Mouse (Mus musculus): ENCODE measurements at regions not wholly inside any gene's neighbourhood (a gene's known extent, or its start where the extent isn't known, plus 50 kb on each side); places are given as distances from the start of the nearest gene placed in this dataset.
"Not testable (repeated sequence)": the region's sequence is repeated elsewhere in the genome, so short reads cannot be mapped to it uniquely, and the experiment has no call there.

DNA sequence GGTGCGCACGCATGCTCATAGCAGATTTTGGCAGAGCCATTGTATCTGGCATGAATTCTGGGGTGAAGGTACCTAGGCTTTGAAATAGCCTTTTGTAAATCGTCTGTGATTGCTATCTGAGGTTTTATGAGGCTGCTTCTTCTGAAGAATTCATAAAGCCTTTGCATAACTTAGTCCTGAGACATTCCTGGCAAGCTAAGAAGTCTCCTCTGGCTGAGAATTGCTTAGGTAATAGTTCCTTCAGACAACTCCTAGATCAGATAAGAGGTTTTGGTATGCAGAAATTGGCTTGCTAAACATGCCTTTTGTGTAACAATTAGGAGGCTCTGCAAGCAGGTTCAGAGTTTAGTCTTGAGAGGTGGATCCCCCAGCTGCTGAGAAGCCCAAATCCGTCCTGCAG is 82.7 kb downstream of the Pmp22 start:
- in situ Hi-C loops (cut with MboI; ENCODE audit: low pct_unique_long_range_greater_than_20kb in 1 of 2, low sequenced_read_pairs in 2 of 2, unreplicated experiment in 1 of 2): no loop called here

DNA sequence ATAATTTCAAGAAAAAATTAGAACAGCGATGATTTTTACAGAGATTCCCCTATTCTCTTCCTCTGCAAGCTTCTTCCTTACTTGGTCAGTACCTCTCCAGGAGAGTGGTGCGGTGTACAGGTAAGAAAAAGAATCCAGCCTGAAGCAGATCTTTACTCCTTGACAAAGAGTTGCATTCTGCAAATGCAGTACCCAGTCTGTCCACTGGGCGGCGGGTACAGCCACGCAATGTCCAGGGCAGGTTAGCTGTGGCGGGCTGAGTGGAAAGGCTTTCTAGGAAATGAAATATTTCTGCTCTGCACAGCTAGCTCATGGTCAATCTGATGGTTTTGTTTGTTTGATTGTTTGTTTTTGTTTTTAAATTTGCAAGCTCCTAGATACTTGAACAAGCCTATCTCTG is 84.3 kb downstream of the Pmp22 start:
- in situ Hi-C loops (cut with MboI; ENCODE audit: low pct_unique_long_range_greater_than_20kb in 1 of 2, low sequenced_read_pairs in 2 of 2, unreplicated experiment in 1 of 2): no loop called here

DNA sequence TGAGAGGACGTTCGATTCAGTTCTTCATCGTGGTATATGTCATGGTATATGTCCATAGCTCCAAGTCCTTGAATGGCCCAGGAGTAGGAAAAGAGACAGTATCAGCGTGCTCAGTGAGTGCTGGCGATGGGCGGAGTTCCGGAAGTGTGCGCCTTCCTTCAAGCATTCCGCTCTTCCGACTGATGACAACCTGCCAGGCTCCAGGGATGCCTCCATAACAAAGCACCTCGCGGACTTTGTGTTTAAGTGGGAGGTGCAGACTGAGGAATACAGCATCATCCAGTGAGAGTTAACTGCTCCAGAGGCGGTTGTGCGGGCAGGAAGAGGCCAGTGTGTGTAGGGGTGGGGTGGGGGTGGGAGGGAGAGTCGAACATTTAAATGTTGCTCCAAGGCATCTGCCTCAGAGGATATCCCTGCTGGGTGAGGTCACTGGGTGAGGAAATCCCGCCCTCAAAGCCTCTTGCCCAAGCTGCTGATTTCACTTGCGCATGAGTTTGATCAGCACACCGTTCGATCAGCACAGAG is 85.2 kb downstream of the Pmp22 start:
- in situ Hi-C loops (cut with MboI; ENCODE audit: low pct_unique_long_range_greater_than_20kb in 1 of 2, low sequenced_read_pairs in 2 of 2, unreplicated experiment in 1 of 2): no loop called here

DNA sequence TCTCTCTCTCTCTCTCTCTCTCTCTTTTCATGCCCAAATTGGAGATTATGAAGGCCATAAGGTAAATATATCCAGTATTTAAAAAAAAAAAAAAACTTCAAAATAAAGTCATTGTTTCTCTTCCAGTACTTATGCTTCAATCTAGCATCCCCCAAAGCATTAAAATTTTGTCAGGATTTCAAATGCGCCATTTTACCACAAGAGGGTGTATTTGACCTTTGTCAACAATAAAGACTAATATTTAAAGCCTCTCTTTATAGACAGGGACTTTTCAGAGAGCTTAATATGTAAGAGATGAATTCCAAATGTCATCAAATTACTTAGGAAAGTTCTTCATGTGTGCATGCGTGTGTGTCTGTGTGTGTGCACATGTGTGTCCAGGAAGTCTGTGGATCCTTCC is 87.2 kb downstream of the Pmp22 start:
- in situ Hi-C loops (cut with MboI; ENCODE audit: low pct_unique_long_range_greater_than_20kb in 1 of 2, low sequenced_read_pairs in 2 of 2, unreplicated experiment in 1 of 2): no loop called here

DNA sequence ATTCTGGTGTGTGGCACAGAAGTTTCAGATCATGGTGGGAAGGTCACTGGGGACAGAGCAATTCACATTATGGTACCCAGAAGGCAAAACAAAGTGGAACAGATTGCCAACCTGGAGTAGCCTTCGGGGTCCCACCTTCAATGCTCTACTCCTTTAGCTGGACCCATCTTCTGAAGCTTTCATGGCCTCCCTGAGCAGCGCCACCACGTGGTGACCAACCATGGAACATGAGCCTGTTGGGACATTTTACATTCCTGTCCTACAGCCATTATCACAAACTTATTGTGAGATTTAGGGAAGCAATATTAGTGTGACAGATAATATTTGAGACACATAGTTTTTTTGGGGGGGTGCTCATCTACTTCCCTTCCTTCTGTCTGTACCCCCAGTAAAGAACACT is 88.3 kb downstream of the Pmp22 start:
- in situ Hi-C loops (cut with MboI; ENCODE audit: low pct_unique_long_range_greater_than_20kb in 1 of 2, low sequenced_read_pairs in 2 of 2, unreplicated experiment in 1 of 2): no loop called here

DNA sequence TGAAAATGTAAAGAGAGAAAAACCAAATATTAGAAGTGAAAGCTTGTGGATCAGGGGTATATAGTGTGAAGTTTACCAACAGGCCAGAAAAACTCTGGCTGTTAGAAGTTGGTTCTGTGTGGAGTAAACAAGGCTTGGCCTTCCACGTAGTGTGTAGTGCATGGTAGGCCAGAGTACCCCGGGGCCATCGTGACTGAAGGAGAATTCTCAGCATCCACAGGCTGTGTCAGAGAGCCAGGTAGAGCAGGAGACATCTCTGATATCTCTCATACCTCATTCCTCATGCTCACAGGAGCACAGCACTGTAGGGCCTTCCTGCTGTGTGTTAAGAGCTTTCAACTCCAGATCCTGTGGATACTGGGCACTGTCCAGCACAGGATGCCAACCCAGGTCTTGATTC is 97.7 kb downstream of the Pmp22 start:
- in situ Hi-C loops (cut with MboI; ENCODE audit: low pct_unique_long_range_greater_than_20kb in 1 of 2, low sequenced_read_pairs in 2 of 2, unreplicated experiment in 1 of 2): no loop called here

DNA sequence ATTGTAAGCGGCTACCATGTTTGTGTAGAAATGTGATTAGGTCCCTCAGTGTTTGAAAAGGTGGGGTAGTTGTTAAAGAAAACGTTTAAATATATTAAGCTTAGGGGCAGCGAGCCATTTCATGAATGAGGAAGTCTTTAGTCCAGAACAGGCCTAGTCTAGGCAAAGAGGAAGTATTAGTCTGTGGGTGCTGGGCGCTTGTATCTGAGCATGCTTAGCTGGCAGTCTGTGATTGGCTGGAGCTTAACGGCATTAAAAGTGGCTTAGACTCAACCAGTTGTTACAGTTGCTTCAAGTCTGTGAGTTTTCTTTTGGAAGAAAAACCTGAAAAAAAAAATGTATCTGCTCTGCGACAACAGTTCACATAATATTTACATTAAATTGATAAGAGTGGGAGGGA is 102.0 kb downstream of the Pmp22 start:
- in situ Hi-C loops (cut with MboI; ENCODE audit: low pct_unique_long_range_greater_than_20kb in 1 of 2, low sequenced_read_pairs in 2 of 2, unreplicated experiment in 1 of 2): no loop called here

DNA sequence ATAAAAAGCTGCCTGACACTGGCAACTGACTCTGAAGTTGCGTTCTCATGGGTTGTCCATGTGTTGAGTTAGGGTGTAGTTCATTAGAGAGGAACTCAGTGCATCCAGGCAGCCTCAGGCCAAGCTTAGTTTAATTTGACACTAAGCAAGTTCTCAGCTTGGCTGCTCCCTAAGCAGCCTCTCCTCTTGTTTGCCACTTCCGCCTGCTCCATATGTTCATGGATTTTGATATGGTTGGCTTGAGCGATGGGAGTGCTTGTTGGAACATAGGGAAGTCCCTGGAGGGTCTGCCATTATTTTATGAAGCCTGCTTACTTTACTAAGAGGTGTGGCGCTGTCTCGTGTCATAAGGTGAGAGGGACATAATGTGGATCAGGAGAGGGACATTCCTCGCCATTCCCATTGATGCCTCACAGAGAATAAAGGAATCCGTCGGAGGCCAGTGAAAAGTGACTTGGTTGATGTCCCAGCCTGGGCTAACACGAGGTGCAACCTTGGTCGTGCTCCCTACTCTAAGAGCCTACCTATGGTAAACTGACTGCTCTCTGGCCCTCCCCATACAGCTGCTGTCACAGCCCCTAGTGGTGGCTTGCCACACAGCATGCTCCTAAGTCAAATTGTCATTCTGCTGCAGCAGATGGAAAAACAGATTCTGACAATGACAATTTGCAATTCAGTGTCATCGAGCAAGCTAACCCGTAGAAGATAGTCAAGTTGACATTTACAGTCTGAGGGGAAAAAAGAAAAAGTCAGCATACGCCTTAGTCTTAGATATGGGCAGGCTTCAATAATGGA is 104.6 kb downstream of the Pmp22 start:
- in situ Hi-C loops (cut with MboI; ENCODE audit: low pct_unique_long_range_greater_than_20kb in 1 of 2, low sequenced_read_pairs in 2 of 2, unreplicated experiment in 1 of 2): no loop called here

DNA sequence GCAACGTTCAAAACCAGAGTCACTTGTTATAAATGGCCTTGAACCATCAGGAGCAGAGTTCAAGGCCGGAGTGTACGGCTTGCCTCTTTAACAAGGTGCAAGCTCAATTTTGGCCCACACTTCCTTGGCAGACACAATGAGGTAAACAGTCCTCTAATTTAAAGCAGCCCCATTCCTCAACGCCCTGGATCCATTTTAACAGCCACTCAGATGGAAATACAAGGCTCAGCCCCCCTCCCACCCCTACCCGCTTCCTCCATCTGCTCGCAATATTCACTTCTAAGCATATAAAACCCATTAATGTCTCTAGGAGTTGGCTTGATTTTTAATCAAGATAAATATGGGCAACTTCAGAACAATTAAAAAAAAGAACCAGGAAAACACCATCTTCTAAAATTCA is 105.7 kb downstream of the Pmp22 start:
- in situ Hi-C loops (cut with MboI; ENCODE audit: low pct_unique_long_range_greater_than_20kb in 1 of 2, low sequenced_read_pairs in 2 of 2, unreplicated experiment in 1 of 2): no loop called here

DNA sequence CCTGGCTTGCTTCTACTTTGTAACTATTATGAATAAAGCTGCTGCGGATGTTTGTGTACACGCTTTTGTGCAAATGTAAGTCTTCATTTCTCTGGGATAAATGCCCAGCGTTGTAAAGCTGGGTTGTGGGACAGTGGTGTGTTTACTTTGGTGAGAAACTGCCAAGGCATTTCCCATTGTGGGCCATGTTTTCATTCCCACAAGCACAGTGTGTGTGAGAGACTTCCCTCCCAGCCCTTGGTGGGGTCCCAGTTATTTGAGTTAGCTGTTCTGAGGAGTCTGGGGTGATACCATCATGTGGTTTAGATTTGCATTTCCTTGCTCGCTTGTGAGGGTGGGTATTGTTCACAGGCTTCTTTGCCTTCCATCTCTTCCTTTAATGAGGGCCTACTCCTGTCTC is 109.9 kb downstream of the Pmp22 start:
- in situ Hi-C loops (cut with MboI; ENCODE audit: low pct_unique_long_range_greater_than_20kb in 1 of 2, low sequenced_read_pairs in 2 of 2, unreplicated experiment in 1 of 2): no loop called here

DNA sequence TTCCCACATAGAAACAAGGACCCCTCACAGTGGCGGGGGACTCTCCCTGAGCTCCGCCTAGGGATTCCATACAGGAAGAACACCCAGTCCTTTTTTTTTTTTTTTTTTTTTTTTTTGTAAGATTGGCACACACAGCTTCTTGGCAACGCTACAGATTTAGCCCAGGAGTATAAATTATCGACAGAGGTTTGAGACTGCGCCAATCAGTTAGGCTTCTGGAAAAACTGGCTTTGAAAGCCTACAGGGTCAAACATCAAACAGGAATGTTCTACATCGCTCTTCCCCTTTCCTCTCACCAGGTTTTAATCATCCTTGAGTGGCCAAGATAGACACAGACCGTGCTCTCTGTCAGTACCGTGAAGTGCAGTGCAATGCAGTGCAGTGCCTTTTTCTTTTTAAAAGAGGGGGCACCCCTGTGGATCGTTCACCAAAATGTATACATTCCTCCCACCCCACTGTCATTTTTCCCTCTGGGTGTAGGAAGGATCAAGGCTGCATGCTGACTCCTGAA is 115.2 kb downstream of the Pmp22 start:
- in situ Hi-C loops (cut with MboI; ENCODE audit: low pct_unique_long_range_greater_than_20kb in 1 of 2, low sequenced_read_pairs in 2 of 2, unreplicated experiment in 1 of 2): no loop called here

DNA sequence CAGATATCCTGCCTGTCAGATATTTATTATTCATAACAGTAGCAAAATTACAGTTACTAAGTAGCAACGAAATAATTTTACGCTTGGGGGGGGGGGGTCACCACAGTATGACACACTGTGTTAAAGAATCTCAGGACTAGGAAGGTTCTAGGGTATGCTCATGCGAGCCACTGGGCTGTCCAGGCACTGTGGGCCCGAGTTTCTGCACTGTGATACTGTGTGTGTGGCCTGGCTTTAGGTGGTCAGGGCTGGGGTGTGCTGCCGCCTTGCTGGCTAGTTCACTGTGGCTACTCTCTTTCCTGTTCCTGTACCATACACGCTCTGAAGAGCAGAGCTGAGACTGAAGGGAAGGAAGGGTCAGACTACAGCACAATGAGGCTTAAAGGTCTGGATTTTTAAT is 116.3 kb downstream of the Pmp22 start:
- in situ Hi-C loops (cut with MboI; ENCODE audit: low pct_unique_long_range_greater_than_20kb in 1 of 2, low sequenced_read_pairs in 2 of 2, unreplicated experiment in 1 of 2): no loop called here

DNA sequence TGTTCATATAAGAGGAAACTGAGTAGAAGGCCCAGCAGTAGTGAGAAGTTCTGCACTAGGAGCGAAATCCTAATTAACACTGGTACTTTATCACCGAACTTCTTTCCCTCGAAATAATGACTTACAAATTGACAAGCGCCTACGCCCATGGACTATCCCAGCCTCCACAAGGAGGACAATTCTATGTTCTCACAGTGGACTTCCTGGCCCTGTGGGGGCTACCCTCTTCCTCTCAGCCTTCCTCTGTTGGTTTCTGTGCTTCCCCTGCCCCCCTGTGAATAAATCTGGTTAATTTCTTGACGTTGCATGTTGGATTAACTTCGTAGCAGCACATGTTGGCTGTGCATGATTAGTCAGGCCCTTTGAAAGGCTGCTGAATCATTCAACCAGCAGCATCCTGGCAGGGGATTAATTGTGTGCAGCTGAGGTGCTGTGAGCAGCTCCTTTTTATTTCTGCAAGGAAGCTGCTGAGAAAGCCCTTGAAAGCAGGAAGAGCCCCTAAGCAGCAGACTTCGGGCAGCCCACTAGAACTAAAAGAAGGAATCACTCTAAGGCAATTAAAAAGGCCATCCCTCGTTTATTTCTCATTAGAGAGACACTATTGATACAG is 117.4 kb downstream of the Pmp22 start:
- in situ Hi-C loops (cut with MboI; ENCODE audit: low pct_unique_long_range_greater_than_20kb in 1 of 2, low sequenced_read_pairs in 2 of 2, unreplicated experiment in 1 of 2): no loop called here

DNA sequence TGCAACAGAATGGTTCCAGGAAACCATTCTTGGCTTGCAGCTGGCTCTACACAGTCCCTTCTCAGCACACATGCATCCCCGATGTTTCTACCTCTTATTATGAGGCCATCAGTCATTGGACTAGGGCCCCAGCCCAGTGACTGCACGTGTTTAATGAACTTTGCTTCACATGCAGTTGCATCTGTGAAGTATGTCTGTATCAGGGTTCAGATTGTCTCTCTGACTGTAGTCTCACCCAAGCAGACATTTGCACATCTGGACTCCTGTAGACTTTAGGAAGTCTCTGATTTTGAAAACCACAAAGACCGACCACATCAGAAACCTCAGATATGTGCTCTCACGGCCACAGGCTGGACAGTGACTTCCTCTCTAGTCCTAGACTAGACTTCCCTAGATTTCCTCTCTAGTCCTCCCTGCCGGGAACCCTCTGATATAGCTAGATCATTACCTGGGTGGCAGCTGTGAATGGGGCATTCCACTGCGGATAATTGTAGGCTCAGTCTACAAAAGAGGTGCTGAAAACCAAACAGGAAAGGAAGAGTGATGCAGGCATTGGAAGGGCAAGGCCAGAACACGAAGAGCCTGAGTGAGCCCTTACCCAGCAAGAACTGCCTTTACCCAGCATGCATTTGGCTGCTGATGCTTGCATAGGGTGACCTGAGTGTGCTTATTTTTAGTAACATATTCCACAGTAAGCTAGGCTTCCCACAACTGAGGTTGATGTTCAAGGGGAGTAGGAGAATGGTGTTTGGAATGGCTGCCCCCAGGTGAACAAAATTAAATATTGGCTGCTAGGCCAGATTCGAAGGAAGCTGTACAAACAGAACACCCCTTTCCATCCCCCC is 123.5 kb downstream of the Pmp22 start:
- in situ Hi-C loops (cut with MboI; ENCODE audit: low pct_unique_long_range_greater_than_20kb in 1 of 2, low sequenced_read_pairs in 2 of 2, unreplicated experiment in 1 of 2): no loop called here

DNA sequence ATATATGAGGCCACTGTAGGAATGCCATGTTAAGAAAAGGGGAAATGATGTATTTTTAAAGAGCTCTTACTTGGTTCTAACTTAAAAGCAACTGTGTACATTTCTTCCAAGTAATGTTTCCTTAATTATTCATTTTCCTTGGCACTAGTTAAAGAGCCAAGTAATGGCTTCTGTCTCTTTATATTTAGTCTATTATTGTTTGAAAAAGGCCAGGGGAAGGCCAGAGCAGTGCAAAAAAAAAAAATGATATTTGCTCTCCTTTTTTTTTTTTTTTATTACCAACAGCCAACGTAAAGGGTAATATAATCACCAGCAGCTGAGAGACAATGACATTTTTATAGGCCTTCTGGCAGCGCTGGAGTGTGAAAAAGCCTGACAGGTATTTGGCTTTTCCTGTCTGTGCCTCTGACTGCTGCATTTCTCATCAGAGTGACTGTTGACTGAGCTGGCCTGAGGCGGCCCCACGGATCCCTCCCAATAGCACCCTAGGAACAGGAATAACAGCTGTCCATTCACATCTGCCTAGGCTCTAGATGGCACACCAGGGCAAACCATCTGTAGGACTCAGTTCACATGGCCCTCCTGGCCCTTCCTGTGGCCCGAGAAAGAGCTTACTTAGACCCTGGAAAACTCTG is 124.3 kb downstream of the Pmp22 start:
- in situ Hi-C loops (cut with MboI; ENCODE audit: low pct_unique_long_range_greater_than_20kb in 1 of 2, low sequenced_read_pairs in 2 of 2, unreplicated experiment in 1 of 2): no loop called here

DNA sequence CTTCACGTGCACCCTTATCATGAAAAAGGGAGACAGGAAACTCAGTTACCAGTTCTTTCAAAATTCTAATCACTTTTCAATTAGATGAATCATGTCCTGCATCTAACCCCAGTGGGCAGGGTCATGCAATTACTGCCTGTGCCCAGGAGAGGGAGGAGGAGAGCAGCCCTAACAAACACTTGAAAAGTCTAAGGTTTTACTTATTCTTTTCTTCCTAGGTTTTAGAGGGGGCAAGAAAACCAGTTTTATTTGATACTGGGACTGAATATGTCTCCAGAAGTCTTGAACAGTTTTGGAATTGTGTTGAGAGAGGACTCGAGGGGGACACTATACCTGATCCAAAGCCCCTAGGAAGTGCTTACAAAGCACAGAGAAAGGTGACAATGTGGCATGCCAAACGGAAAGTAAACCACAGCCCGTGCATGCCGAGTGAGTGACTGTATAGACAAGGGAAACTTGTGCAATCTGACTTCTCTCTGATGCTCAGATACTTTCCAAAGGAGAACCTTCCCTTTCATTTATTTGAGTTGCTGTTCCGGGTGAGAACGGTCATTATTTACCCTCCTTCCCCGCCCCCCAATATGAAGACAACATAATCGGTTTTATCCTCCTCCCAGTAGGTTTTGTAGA is 135.8 kb downstream of the Pmp22 start:
- in situ Hi-C loops (cut with MboI; ENCODE audit: low pct_unique_long_range_greater_than_20kb in 1 of 2, low sequenced_read_pairs in 2 of 2, unreplicated experiment in 1 of 2): no loop called here

DNA sequence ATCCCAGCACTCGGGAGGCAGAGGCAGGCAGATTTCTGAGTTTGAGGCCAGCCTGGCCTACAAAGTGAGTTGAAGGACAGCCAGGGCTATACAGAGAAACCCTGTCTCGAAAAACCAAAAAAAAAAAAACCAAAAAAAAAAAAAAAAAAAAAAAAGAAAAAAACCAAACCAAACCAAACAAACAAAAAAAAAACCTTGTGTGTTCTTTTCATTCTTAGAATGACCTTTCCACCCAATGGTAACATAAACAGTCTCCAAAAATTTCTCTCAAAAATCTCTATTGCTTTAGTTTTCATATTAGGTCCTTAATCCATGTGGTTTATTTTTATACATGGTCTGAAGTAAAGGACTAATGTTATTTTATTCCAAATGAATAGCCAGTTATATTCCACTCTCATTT is 137.5 kb downstream of the Pmp22 start:
- in situ Hi-C loops (cut with MboI; ENCODE audit: low pct_unique_long_range_greater_than_20kb in 1 of 2, low sequenced_read_pairs in 2 of 2, unreplicated experiment in 1 of 2): not testable (repeated sequence)

DNA sequence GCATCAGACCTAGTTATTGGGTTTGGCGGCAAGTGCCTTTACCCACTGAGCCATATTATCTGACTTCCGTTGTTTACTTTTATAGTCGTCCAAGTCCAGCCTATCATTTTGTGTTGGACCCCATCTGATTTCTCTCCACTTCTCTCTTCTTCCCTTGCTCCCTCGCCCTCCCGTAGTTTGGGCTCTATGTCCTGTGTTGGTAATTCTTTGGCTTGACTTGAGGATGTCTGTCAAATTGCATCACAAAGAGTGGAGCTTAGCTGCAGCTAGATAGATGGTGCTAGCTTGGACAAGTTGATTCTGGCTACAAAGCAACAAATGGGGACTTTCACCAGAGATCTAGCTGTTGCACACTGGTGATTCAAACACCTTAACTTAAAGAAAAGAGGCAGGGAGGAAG is 147.9 kb downstream of the Pmp22 start:
- in situ Hi-C loops (cut with MboI; ENCODE audit: low pct_unique_long_range_greater_than_20kb in 1 of 2, low sequenced_read_pairs in 2 of 2, unreplicated experiment in 1 of 2): no loop called here

All from mouse embryonic stem cell (cell line).